Mouse (Mus musculus) lung, embryonic 14.5 days (tissue): Measurements from ENCODE around the gene Scmh1. TPM values are rescaled to one million over a fixed set of nuclear protein-coding genes. Genes with fewer than 3 reads are reported as not detected.
A peak's percentile ranks its signal among the peaks of the same experiment; 100 is the strongest.

Experiments used
- ATAC-seq: fragments of 200-750 bp; cut with Nextera tagmentation; 2 replicates; pipeline ENCODE4 v1.8.0; 2017; ENCODE audit warnings: mild to moderate bottlenecking, moderate TSS enrichment, moderate library complexity; ENCODE audit not compliant: insufficient read depth
- DNase-seq: peaks from one replicate; pipeline ENCODE4 v3.0.0-alpha.2; 2015
- H3K27ac ChIP-seq: fragments of 300-500 bp; sonication (generic); 2 replicates; pipeline ENCODE4 v1.5.1; 2014; ENCODE audit warnings: low read depth, mild to moderate bottlenecking, moderate library complexity
- H3K27me3 ChIP-seq: fragments of 300-500 bp; sonication (generic); 2 replicates; pipeline ENCODE4 v1.6.1; 2014; ENCODE audit warnings: low read length, control low read depth; ENCODE audit not compliant: insufficient read depth
- H3K36me3 ChIP-seq: fragments of 300-500 bp; sonication (generic); 2 replicates; pipeline ENCODE4 v1.6.1; 2014; ENCODE audit warnings: control low read depth; ENCODE audit not compliant: insufficient read depth
- H3K4me1 ChIP-seq: fragments of 300-500 bp; sonication (generic); 2 replicates; pipeline ENCODE4 v1.6.1; 2014; ENCODE audit warnings: antibody characterized with exemption, control low read depth; ENCODE audit not compliant: insufficient read depth
- H3K4me2 ChIP-seq: fragments of 300-500 bp; sonication (generic); 2 replicates; pipeline ENCODE4 v1.6.1; 2014; ENCODE audit warnings: mild to moderate bottlenecking
- H3K4me3 ChIP-seq: fragments of 300-500 bp; sonication (generic); 2 replicates; pipeline ENCODE4 v1.5.1; 2014; ENCODE audit warnings: low read depth, low read length
- H3K9ac ChIP-seq: fragments of 300-500 bp; sonication (generic); 2 replicates; pipeline ENCODE4 v1.6.1; 2014
- H3K9me3 ChIP-seq: fragments of 300-500 bp; sonication (generic); 2 replicates; pipeline ENCODE4 v1.6.1; 2016; ENCODE audit warnings: low read depth, low read length, control low read depth
- CTCF ChIP-seq: IDR thresholded peaks from 2 replicates; pipeline ENCODE4 v1.5.1; 2016; ENCODE audit warnings: antibody characterized with exemption, low read depth
- WGBS: fragments of 180-500 bp; shearing (Covaris S2); extraction: QIAGEN DNeasy Blood & Tissue Kit; methylation state at CpG from one replicate; pipeline ENCODE4 v1.1.7; 2014; 5-methylcytosine and 5-hydroxymethylcytosine counted together
- polyA plus RNA-seq: library from polyadenylated mRNA; unstranded; fragments of >200 nt; fragmentation: Nextera tagmentation; extraction: Ambion mirVana; gene quantifications from 2 replicates; pipeline ENCODE4 v1.2.1, GENCODE M21; 2014

Gene Scmh1
- polyA plus RNA-seq, 1 experiment from 2014 or later: 48.5 TPM

GRCm38 (mm10) chr4:120430601-120431000 is 25.5 kb downstream of the Scmh1 start:
- H3K9ac ChIP-seq: no peak overlapping the region
- no peak for ATAC-seq

GRCm38 (mm10) chr4:120432599-120433373 is 27.7 kb downstream of the Scmh1 start:
- Histone ChIP-seq H3K4me3 (no peak overlapping the region), H3K27ac (no peak overlapping the region), H3K9me3 (no peaks in the 10 kb centered on the region), H3K27me3 (no peaks in the 10 kb centered on the region), H3K4me2 (no peak overlapping the region), H3K9ac (no peak overlapping the region), H3K36me3 (no peaks in the 10 kb centered on the region), H3K4me1 (no peaks in the 10 kb centered on the region)
- ATAC-seq (no peak), DNase-seq (no peak)
- 77% methylated on average over 11 of the region's 11 CpGs for WGBS
- TF ChIP-seq CTCF: no peak

More at GRCm38 (mm10) chr4:120430601-120431000, 25.5 kb downstream of the Scmh1 start:
- no peaks in the 10 kb centered on the region for H3K4me1 ChIP-seq
- H3K4me2 ChIP-seq: no peak overlapping the region
- H3K27me3 ChIP-seq: no peaks in the 10 kb centered on the region
- no peaks in the 10 kb centered on the region for H3K9me3 ChIP-seq
- no peak for TF ChIP-seq CTCF
- H3K4me3 ChIP-seq: no peak overlapping the region
- DNase-seq: no peak
- H3K36me3 ChIP-seq: no peaks in the 10 kb centered on the region
- H3K27ac ChIP-seq: no peak overlapping the region

- TF ChIP-seq CTCF: no peak
- Histone ChIP-seq H3K27ac (no peak overlapping the region), H3K4me3 (no peak overlapping the region), H3K9ac (no peak overlapping the region), H3K27me3 (no peaks in the 10 kb centered on the region), H3K9me3 (no peaks in the 10 kb centered on the region), H3K4me2 (no peak overlapping the region), H3K4me1 (no peaks in the 10 kb centered on the region), H3K36me3 (0 out of 2 replicates have a peak, but pooled peaks cover 8% of the 10 kb centered on the region)
- ATAC-seq (no peak), DNase-seq (no peak)
- 73% methylated on average over 4 of the region's 4 CpGs for WGBS
These were observed 56.7 kb downstream of the Scmh1 start for GRCm38 (mm10) chr4:120461741-120462140.

- ATAC-seq (no peak), DNase-seq (no peak)
- peaks cover 24% of the 10 kb centered on the region for H3K36me3 ChIP-seq
- H3K27ac ChIP-seq: no peak overlapping the region
- TF ChIP-seq CTCF: no peak
- H3K4me2 ChIP-seq: no peak overlapping the region
- WGBS: 94% methylated on average over 2 of the region's 2 CpGs
- H3K4me1 ChIP-seq: no peaks in the 10 kb centered on the region
- H3K27me3 ChIP-seq: no peaks in the 10 kb centered on the region
- H3K4me3 ChIP-seq: no peak overlapping the region
- H3K9me3 ChIP-seq: no peaks in the 10 kb centered on the region
- no peak overlapping the region for H3K9ac ChIP-seq
These were observed 67.9 kb downstream of the Scmh1 start for GRCm38 (mm10) chr4:120472946-120473345.

GRCm38 (mm10) chr4:120487707-120488106 is 82.6 kb downstream of the Scmh1 start:
- Histone ChIP-seq H3K9me3 (no peaks in the 10 kb centered on the region), H3K27ac (peak overlapping the region; percentile 30; the same call in 1 of the 2 replicates)
- WGBS: 18% methylated on average over 1 of the region's 1 CpGs

GRCm38 (mm10) chr4:120506955-120507354 is 101.9 kb downstream of the Scmh1 start:
- Histone ChIP-seq H3K36me3 (peaks cover 41% of the 10 kb centered on the region; the same call in 1 of the 2 replicates), H3K9ac (no peak overlapping the region), H3K4me3 (no peak overlapping the region), H3K9me3 (no peaks in the 10 kb centered on the region), H3K27ac (no peak overlapping the region), H3K4me2 (no peak overlapping the region), H3K4me1 (no peaks in the 10 kb centered on the region), H3K27me3 (no peaks in the 10 kb centered on the region)
- no peak for DNase-seq
- no peak for ATAC-seq
- 79% methylated on average over 1 of the region's 1 CpGs for WGBS
- no peak for TF ChIP-seq CTCF

More at GRCm38 (mm10) chr4:120487707-120488106, 82.6 kb downstream of the Scmh1 start:
- TF ChIP-seq CTCF: no peak
- H3K4me1 ChIP-seq: no peaks in the 10 kb centered on the region
- ATAC-seq: no peak
- H3K4me2 ChIP-seq: no peak overlapping the region
- H3K36me3 ChIP-seq: peaks cover 26% of the 10 kb centered on the region
- H3K4me3 ChIP-seq: no peak overlapping the region
- no peak overlapping the region; the same call in 1 of the 2 replicates for H3K9ac ChIP-seq
- H3K27me3 ChIP-seq: no peaks in the 10 kb centered on the region
- peak; percentile 40 for DNase-seq

- WGBS: 95% methylated on average over 4 of the region's 4 CpGs
- ATAC-seq: no peak
- H3K4me2 ChIP-seq: no peak overlapping the region
- H3K27me3 ChIP-seq: no peaks in the 10 kb centered on the region
- H3K4me1 ChIP-seq: no peaks in the 10 kb centered on the region
- H3K4me3 ChIP-seq: no peak overlapping the region
- peaks cover 52% of the 10 kb centered on the region; the same call in 1 of the 2 replicates for H3K36me3 ChIP-seq
- H3K27ac ChIP-seq: no peak overlapping the region
- H3K9ac ChIP-seq: no peak overlapping the region
- H3K9me3 ChIP-seq: no peaks in the 10 kb centered on the region
- TF ChIP-seq CTCF: no peak
- DNase-seq: no peak
These were observed 106.1 kb downstream of the Scmh1 start for GRCm38 (mm10) chr4:120511203-120511602.
